Mouse (Mus musculus) heart, embryonic 14.5 days (tissue): ENCODE measurements at regions not wholly inside any gene's neighbourhood (a gene's known extent, or its start where the extent isn't known, plus 50 kb on each side); places are given as distances from the start of the nearest gene placed in this dataset.

Experiments used
- ATAC-seq: fragments of 200-750 bp; cut with Nextera tagmentation; 2 replicates; pipeline ENCODE4 v1.8.0; 2017; ENCODE audit warnings: low read depth, moderate TSS enrichment; ENCODE audit not compliant: insufficient number of reproducible peaks, insufficient read depth, low FRiP score
- H3K27ac ChIP-seq, 2 experiments: fragments of 200-500 bp in 1 of 2; fragments of 300-500 bp in 1 of 2; sonication (generic) in 1 of 2; replicated peaks in 1 of 2; 2 replicates each; pipeline ENCODE4 v1.5.1; 2012 to 2014; ENCODE audit warnings: low read depth in 2 of 2, low read length in 2 of 2, control low read depth in 1 of 2, mild to moderate bottlenecking in 1 of 2, mixed read lengths in 1 of 2; ENCODE audit not compliant: control insufficient read depth in 1 of 2, insufficient read depth in 1 of 2
- H3K27me3 ChIP-seq: fragments of 300-500 bp; sonication (generic); 2 replicates; pipeline ENCODE4 v1.6.1; 2014; ENCODE audit warnings: mild to moderate bottlenecking, low read length, control low read depth; ENCODE audit not compliant: control insufficient read depth, insufficient read depth
- H3K36me3 ChIP-seq: fragments of 300-500 bp; sonication (generic); 2 replicates; pipeline ENCODE4 v1.6.1; 2014; ENCODE audit warnings: mild to moderate bottlenecking, control low read depth, low read length, mixed read lengths; ENCODE audit not compliant: control insufficient read depth, insufficient read depth
- H3K4me1 ChIP-seq, 2 experiments: fragments of 200-500 bp in 1 of 2; fragments of 300-500 bp in 1 of 2; sonication (generic) in 1 of 2; 2 replicates each; pipeline ENCODE4 v1.6.1; 2012 to 2014; ENCODE audit warnings: low read length in 2 of 2, control low read depth in 1 of 2, mixed read lengths in 1 of 2; ENCODE audit not compliant: control insufficient read depth in 2 of 2, insufficient read depth in 2 of 2
- H3K4me2 ChIP-seq: fragments of 300-500 bp; sonication (generic); 2 replicates; pipeline ENCODE4 v1.6.1; 2014; ENCODE audit warnings: mild to moderate bottlenecking, low read length
- H3K4me3 ChIP-seq, 2 experiments: fragments of 200-500 bp in 1 of 2; fragments of 300-500 bp in 1 of 2; sonication (generic) in 1 of 2; 2 replicates each; pipeline ENCODE4 v1.5.1; 2012 to 2014; ENCODE audit warnings: low read length in 2 of 2, mild to moderate bottlenecking in 2 of 2, control low read depth in 1 of 2, low read depth in 1 of 2, moderate library complexity in 1 of 2; ENCODE audit not compliant: control insufficient read depth in 1 of 2, insufficient read depth in 1 of 2
- H3K9ac ChIP-seq: fragments of 300-500 bp; sonication (generic); 2 replicates; pipeline ENCODE4 v1.6.1; 2014; ENCODE audit warnings: mild to moderate bottlenecking, low read length
- H3K9me3 ChIP-seq: fragments of 300-500 bp; sonication (generic); 2 replicates; pipeline ENCODE4 v1.6.1; 2016; ENCODE audit warnings: low read length, control low read depth; ENCODE audit not compliant: control insufficient read depth
- WGBS: fragments of 180-500 bp; shearing (Covaris S2); extraction: QIAGEN DNeasy Blood & Tissue Kit; methylation state at CpG from one replicate; pipeline ENCODE4 v1.1.7; 2014; 5-methylcytosine and 5-hydroxymethylcytosine counted together

- no peak overlapping the region for H3K9ac ChIP-seq
- H3K4me3 ChIP-seq, result no peak overlapping the region
- H3K27me3 ChIP-seq, result no peaks in the 10 kb centered on the region
- 45% methylated on average over 2 of the region's 2 CpGs for WGBS
- no peaks in the 10 kb centered on the region for H3K36me3 ChIP-seq
- no peaks in the 10 kb centered on the region for H3K4me1 ChIP-seq
- no peaks in the 10 kb centered on the region for H3K9me3 ChIP-seq
- no peak for ATAC-seq
- H3K27ac ChIP-seq, result no peak overlapping the region
- no peak overlapping the region for H3K4me2 ChIP-seq
Observed at GRCm38 (mm10) chr3:29834884-29835283, 712.9 kb downstream of the Mecom start.

GRCm38 (mm10) chr3:29831346-29831745, 716.5 kb downstream of the Mecom start:
- no peak overlapping the region for H3K9ac ChIP-seq
- no peaks in the 10 kb centered on the region for H3K4me1 ChIP-seq
- no peak overlapping the region for H3K27ac ChIP-seq
- no peak overlapping the region for H3K4me3 ChIP-seq
- H3K9me3 ChIP-seq, result no peaks in the 10 kb centered on the region
- no peaks in the 10 kb centered on the region for H3K27me3 ChIP-seq
- WGBS, result 76% methylated on average over 1 of the region's 1 CpGs
- H3K36me3 ChIP-seq, result no peaks in the 10 kb centered on the region
- no peak for ATAC-seq
- no peak overlapping the region for H3K4me2 ChIP-seq

- H3K27me3 ChIP-seq, result no peaks in the 10 kb centered on the region
- 77% methylated on average over 10 of the region's 10 CpGs for WGBS
- no peak for ATAC-seq
- H3K9me3 ChIP-seq, result no peaks in the 10 kb centered on the region
- H3K4me2 ChIP-seq, result no peak overlapping the region
- no peak overlapping the region for H3K9ac ChIP-seq
- H3K27ac ChIP-seq, result no peak overlapping the region
- no peaks in the 10 kb centered on the region for H3K4me1 ChIP-seq
- H3K4me3 ChIP-seq, result no peak overlapping the region
- no peaks in the 10 kb centered on the region for H3K36me3 ChIP-seq
Observed at GRCm38 (mm10) chr3:29822622-29823370, 725.0 kb downstream of the Mecom start.

DNA sequence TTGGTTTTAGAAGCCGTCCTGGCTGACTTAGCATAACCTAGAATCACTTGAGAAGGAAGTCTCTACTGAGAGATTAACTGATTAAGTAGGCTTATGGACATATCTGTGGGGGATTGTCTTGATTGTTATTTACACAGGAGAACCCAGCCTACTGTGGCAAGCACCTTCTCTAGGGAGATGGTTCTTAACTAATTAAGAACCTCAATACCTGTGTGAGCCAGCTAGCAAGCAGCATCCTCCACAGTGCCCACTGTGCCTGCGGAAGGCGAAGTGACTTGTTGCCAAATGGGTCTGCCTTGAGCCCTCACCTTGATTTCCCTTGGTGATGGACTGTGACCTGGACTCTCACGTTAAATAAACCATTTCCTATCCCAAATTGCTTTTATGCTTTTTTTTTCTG, 730.8 kb downstream of the Mecom start:
- Histone ChIP-seq H3K4me2 (no peak overlapping the region), H3K4me3 (no peak overlapping the region), H3K9me3 (no peaks in the 10 kb centered on the region), H3K36me3 (no peaks in the 10 kb centered on the region), H3K27me3 (no peaks in the 10 kb centered on the region), H3K27ac (no peak overlapping the region), H3K9ac (no peak overlapping the region), H3K4me1 (no peaks in the 10 kb centered on the region)
- ATAC-seq, result no peak
- WGBS, result 73% methylated on average over 4 of the region's 4 CpGs

DNA sequence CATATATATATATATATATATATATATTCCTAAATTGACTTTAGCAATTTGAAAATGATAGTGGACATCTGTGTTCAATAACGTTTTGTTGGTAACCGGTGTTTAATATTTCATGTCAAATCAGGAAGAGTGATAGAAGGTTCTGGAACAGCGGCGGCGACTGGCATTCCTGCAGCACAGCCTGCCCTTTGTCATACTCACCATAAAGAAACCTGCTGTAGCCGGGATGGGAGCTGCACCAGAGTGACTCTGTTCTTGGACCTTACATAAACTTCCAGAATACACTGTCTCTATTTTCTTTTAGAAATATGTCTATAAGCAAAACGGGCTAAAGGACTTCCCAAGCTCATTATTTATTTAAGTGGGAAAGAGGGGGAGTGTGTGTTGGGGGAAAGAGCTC, 731.5 kb downstream of the Egfem1 start:
- Histone ChIP-seq H3K9me3 (no peaks in the 10 kb centered on the region), H3K4me2 (0 out of 2 replicates have a peak overlapping the region, but pooled peaks have one; percentile 13)
- WGBS, result 55% methylated on average over 7 of the region's 7 CpGs

GRCm38 (mm10) chr3:29812480-29813240, 730.8 kb downstream of the Egfem1 start:
- H3K27me3 ChIP-seq, result no peaks in the 10 kb centered on the region
- no peaks in the 10 kb centered on the region for H3K4me1 ChIP-seq
- H3K36me3 ChIP-seq, result no peaks in the 10 kb centered on the region
- no peaks in the 10 kb centered on the region for H3K9me3 ChIP-seq
- no peak overlapping the region for H3K27ac ChIP-seq
- no peak overlapping the region for H3K9ac ChIP-seq
- no peak overlapping the region for H3K4me3 ChIP-seq
- H3K4me2 ChIP-seq, result 0 out of 2 replicates have a peak overlapping the region, but pooled peaks have one; percentile 13
- ATAC-seq, result no peak
- WGBS, result 50% methylated on average over 14 of the region's 14 CpGs

More for the DNA sequence above, 731.5 kb downstream of the Egfem1 start:
- no peak overlapping the region for H3K27ac ChIP-seq
- no peaks in the 10 kb centered on the region for H3K36me3 ChIP-seq
- no peak overlapping the region for H3K4me3 ChIP-seq
- no peak overlapping the region for H3K9ac ChIP-seq
- no peaks in the 10 kb centered on the region for H3K4me1 ChIP-seq
- H3K27me3 ChIP-seq, result no peaks in the 10 kb centered on the region
- ATAC-seq, result no peak

DNA sequence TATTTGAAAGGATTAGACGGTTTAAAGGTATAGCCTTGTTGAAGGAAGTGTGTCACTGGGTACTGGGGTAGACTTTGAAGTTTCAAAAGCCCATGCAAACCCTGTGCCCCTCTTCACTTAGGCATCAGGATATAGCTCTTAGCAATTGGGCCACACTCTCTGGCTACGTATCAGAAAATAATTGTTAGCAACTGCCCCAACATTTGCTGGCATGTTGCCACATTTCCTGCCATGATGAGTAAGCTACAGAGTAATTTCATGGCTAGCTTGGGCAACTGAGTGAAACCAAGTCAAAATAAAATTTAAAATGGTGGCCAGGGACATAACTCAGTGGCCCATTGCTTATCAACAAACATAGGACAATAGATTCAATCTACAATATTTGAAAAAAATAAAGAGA, 724.2 kb downstream of the Egfem1 start:
- Histone ChIP-seq H3K27me3 (no peaks in the 10 kb centered on the region), H3K9me3 (no peaks in the 10 kb centered on the region), H3K4me1 (no peaks in the 10 kb centered on the region), H3K36me3 (no peaks in the 10 kb centered on the region), H3K4me3 (no peak overlapping the region), H3K27ac (no peak overlapping the region), H3K4me2 (no peak overlapping the region), H3K9ac (no peak overlapping the region)
- WGBS, result 79% methylated on average over 2 of the region's 2 CpGs
- no peak for ATAC-seq
